Mouse (Mus musculus) ES-Bruce4 (cell line): ENCODE measurements around the gene Retreg1.

Experiments
- CTCF ChIP-seq: IDR thresholded peaks from one replicate; pipeline ENCODE4 v1.8.1; 2011; ENCODE audit warnings: low read depth, low read length
- POLR2A ChIP-seq: IDR thresholded peaks from one replicate; pipeline ENCODE4 v1.8.1; 2011; ENCODE audit warnings: low read length; ENCODE audit not compliant: insufficient read depth

- TF ChIP-seq CTCF (no peak), POLR2A (no peak)
Observed at GRCm38 (mm10) chr15:25834282-25834681, 8.7 kb upstream of the Retreg1 start.
